Mouse (Mus musculus): ENCODE measurements around the gene Slc25a25.

DNA sequence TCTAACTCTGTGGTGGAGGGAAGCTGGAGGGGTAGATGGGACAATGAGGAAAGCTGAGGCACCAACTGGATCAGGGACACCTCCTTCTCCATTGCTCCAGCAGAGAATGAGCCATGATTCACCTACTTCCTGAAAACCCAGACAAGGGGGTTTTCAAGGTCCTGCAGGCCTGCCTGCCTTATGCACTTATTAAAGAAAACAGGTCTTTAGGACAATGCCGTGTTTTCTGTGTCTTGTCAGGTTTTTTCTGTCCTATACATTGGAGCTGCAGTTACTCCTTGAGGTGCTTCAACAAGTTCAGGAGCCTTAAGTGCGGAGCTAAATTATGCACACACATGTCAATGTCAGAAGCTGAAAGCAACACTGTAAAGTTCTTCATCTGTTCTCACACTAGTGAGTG lies 9.7 kb downstream of the Slc25a25 start:
- TF ChIP-seq CTCF (conservative IDR thresholded peaks at IDR 0.05 in 1 of 2, IDR thresholded peaks at IDR 0.05 in 1 of 2; ENCODE audit: low read depth in 2 of 2, low read length in 2 of 2) (no peak), RAD21 (IDR thresholded peaks at IDR 0.05; ENCODE audit: low read depth, low read length) (no peak), EP300 (IDR thresholded peaks at IDR 0.05; ENCODE audit: low read length) (no peak), POLR2A (IDR thresholded peaks at IDR 0.05; ENCODE audit: low read depth, low read length) (no peak), MAX (IDR thresholded peaks at IDR 0.05; ENCODE audit: low read length) (no peak), NRF1 (IDR thresholded peaks at IDR 0.05; ENCODE audit: low read depth, low read length) (no peak), HCFC1 (IDR thresholded peaks at IDR 0.05; ENCODE audit: low read depth, low read length) (no peak), MYC (IDR thresholded peaks at IDR 0.05; ENCODE audit: low read depth, low read length) (no peak), ZKSCAN1 (IDR thresholded peaks at IDR 0.05; ENCODE audit: borderline replicate concordance, low read depth, low read length) (no peak), TBP (conservative IDR thresholded peaks at IDR 0.05; ENCODE audit: low read depth, low read length) (no peak), ZNF384 (IDR thresholded peaks at IDR 0.05; ENCODE audit: low read depth, low read length) (no peak), E2F4 (IDR thresholded peaks at IDR 0.05; ENCODE audit: insufficient replicate concordance, low read depth, low read length) (no peak), ZMIZ1 (IDR thresholded peaks at IDR 0.05; ENCODE audit: low read depth, low read length) (no peak)
